Mouse (Mus musculus): ENCODE data around the gene Sf3a2.

Gene Sf3a2

DNA sequence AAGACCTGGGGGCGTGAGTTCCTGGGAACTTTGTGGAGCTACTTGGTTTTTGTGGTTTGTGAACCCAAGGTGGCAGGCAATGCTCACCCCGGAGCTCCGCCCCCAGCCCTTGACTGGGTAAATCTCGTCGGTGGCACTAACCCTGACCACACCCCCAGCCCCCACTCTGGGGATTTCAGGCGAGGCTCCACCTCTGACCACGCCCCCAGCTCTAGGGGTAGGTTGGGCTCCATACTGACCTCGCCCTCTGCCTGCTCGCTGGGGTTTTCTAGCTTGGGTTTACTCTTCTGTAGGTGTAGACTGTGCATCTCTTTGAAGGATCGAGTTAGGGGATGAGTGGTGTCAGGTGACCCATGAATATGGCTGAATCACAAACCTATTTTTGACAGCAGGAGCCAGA is 50.6 kb downstream of the Sf3a2 start:
- peak; percentile 55 for DNase-seq (ENCODE audit: low spot score)

All from retina, embryonic 14.5 days (tissue).